Mouse (Mus musculus) yolk sac, embryonic 10.5 days (tissue): ENCODE results near the gene Klhl26.
A peak's percentile ranks its signal among the peaks of the same experiment; 100 is the strongest.

Experiments
- DNase-seq: peaks from one replicate; pipeline ENCODE4 v3.0.0-alpha.2; 2017; ENCODE audit warnings: low spot score

Gene Klhl26

DNA sequence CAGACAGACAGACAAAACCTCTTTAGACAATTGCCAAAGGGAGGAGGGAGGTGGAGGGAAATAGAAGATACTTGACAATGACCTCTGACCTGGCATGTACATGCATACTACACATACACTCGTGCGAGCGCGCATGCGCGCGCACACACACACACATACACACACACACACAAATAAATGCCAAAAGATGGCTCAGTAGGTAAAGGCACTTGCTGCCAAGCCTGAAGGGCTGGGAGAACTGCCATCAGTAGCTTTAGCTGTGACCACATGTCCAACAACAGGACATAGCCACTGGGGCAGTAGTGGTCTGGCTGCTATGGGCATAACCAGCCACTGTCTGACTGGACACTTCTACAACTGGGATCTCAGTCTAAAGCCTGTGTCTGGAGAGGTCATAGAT is 4.9 kb downstream of the Klhl26 start:
- no peak for DNase-seq

GRCm38 (mm10) chr8:70469938-70470337 is 6.8 kb downstream of the Klhl26 start:
- no peak for DNase-seq

DNA sequence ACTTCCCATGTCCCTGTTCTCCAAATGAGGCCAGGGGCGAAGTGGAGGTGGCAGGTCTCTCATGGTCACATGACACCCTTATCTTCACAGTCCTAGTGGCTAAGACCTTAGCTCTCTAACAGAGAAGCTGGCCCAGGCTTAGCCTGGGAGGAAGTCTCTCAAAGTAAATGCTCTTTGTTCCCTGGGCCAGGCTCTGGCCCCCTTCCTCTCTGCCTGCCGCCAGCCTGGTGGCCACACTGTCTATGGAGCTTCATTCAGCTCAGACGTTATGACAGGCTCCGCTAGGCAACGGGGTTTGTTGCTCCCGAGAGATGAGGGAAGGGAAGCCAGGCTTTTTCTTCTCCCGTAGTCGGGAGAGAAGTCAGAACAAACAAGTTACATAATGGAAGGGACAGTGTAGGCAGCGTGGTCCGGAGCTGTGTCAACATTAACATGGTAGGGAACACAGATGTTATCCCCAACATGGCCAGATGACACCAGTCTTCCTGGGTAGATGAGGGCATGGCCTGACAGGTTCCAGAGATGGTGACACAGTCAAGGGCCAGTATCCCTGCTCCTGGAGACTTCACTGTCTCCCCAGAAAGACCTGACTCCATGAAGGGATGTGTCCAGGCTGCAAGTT is 7.4 kb downstream of the Klhl26 start:
- DNase-seq = peak; percentile 60

GRCm38 (mm10) chr8:70468733-70469132 is 8.0 kb downstream of the Klhl26 start:
- no peak for DNase-seq

- DNase-seq = no peak
Observed at GRCm38 (mm10) chr8:70467907-70468306, 8.9 kb downstream of the Klhl26 start.

- DNase-seq = no peak
Observed at GRCm38 (mm10) chr8:70467229-70467725, 9.5 kb downstream of the Klhl26 start.

- DNase-seq = no peak
Observed at GRCm38 (mm10) chr8:70466771-70467170, 10.0 kb downstream of the Klhl26 start.

DNA sequence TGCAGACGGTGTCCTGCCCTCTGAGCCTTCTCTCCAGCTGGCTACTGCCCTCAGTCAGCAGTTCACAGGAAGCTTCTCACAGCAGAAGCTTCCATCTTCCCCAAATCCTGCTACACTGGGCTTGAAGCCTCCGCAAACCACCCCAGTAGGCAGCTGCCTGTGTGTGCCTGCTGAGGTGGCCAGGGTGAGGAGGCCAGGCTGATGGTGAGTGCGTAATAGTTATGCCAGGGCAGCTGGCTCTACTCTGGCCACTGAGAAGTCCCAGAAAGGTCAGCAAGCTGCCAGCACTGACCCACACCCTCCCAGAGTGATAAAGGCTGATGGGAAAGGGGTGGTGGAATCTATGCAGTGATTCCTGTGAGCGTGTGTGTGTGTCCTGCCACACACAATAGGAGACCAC is 10.5 kb downstream of the Klhl26 start:
- DNase-seq = no peak

- DNase-seq = no peak
Observed at GRCm38 (mm10) chr8:70465701-70466100, 11.1 kb downstream of the Klhl26 start.

- no peak for DNase-seq
Observed at GRCm38 (mm10) chr8:70464162-70464561, 12.6 kb downstream of the Klhl26 start.

DNA sequence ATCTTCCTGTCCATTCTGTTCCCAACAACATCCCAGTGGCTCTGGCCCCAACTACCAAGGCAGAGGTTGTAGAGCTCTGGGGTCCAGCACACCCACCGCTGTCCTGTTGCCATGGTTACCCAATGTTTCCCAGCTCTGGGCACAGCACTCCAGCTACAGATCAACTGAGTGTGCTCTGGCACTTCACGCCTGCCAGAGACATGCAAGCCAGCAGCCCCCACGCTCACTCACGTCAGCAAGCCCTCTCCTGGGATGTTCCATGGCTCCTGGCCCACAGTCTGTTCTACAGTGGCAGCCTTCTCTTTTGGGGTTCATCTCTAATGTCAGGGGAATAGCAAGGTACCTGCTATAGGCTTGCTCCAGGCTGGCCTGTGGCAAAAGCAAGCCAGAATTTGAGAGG is 13.5 kb downstream of the Klhl26 start:
- DNase-seq = no peak

GRCm38 (mm10) chr8:70462516-70462813 is 14.3 kb downstream of the Klhl26 start:
- DNase-seq = no peak

- no peak for DNase-seq
Observed at GRCm38 (mm10) chr8:70461765-70462515, 14.8 kb downstream of the Klhl26 start.

DNA sequence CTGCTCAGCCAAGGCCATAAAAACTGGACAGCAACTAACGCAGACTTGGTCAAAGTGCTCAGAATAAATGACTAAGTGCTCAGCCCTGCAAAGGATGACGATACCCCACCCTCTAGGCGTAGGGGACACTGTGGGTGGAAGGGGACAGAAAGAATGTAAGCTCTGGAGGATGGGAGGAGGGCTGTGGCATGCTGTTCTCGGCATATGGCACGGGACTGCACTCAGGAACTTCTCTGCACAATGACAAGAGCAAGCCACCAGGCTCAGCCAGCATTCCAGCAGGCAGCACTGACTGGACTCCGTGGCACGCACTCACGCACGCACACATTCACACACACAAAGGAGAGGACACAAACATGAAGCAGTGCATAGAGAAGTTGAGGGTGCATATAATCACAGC is 16.2 kb downstream of the Klhl26 start:
- DNase-seq = no peak

DNA sequence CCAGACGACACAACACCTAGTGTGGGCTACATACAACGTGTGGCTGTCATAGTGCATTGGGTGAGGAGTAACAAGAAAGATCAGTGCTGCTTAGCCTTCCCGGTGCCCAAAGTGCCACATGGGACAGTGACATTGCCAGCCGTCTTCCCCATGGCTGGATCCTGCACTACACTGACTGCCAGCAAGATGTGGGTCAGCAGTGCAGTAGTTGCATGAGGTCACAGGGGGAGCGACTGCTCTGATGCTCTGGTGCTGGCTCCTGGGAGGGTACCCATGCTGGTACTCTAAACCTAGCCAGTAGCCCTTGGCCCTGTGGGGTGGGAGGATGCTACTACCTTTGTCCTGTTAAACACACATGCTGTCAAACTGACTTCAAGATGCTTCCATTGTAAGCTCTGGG is 16.6 kb downstream of the Klhl26 start:
- DNase-seq = no peak

DNA sequence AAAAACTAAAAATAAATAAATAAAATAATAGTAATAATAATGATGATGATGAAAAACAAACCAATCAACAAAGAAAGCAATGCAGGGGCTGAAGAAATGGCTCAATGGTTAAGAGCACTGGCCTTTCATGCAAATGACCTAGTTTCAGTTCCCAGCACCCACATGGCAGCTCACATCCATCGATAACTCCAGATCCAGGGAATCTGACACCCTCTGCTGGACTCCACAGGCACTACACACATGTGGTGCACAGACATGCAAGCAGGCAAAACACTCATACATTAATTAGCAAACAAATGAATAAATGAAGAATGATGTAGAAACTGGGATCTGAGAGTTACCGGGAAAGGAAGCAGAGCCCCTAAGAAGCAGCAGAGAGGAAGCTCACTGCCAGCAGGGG is 17.1 kb downstream of the Klhl26 start:
- no peak for DNase-seq

- no peak for DNase-seq
Observed at GRCm38 (mm10) chr8:70458462-70458861, 18.3 kb downstream of the Klhl26 start.

DNA sequence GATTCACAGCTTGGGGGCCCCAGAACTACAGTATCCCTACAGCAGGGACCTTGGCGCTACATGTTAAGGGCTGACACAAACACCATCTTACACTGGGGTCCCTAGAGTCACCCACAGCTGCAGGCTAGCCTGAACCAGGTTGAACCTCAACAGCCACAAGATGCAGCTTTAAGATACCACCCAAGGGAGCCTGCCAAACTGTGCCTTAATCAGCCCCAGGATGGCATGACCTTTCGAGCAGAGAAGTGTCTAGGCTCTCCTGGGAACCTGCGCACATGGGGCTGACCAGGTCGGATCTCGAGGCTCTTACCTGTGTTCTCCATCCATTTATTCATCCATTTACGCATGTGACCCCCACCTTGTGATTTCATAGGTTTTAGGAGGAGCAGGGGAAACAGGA is 18.9 kb downstream of the Klhl26 start:
- no peak for DNase-seq

- DNase-seq = no peak
Observed at GRCm38 (mm10) chr8:70456996-70457395, 19.8 kb downstream of the Klhl26 start.

DNA sequence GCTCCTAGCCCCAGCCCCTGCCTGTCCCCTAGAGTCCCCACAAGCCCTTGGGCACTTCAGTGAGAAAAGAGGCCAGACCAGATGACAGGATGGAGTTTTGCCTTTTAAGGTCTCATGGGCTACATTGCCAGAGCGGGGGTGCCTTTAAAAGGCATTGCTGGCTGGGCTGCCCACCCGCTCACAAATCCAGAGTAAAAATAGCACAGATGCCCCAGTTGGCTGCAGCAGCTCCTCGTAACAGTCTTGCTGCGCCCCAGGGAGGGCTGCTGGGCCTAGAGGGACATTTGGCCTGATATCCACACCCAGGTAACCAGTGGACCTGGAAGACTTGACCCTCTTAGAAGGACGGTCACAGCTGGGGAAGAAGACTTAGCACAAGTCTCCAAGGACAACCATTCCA is 22.9 kb downstream of the Klhl26 start:
- no peak for DNase-seq

- no peak for DNase-seq
Observed at GRCm38 (mm10) chr8:70452196-70452966, 24.4 kb downstream of the Klhl26 start.

DNA sequence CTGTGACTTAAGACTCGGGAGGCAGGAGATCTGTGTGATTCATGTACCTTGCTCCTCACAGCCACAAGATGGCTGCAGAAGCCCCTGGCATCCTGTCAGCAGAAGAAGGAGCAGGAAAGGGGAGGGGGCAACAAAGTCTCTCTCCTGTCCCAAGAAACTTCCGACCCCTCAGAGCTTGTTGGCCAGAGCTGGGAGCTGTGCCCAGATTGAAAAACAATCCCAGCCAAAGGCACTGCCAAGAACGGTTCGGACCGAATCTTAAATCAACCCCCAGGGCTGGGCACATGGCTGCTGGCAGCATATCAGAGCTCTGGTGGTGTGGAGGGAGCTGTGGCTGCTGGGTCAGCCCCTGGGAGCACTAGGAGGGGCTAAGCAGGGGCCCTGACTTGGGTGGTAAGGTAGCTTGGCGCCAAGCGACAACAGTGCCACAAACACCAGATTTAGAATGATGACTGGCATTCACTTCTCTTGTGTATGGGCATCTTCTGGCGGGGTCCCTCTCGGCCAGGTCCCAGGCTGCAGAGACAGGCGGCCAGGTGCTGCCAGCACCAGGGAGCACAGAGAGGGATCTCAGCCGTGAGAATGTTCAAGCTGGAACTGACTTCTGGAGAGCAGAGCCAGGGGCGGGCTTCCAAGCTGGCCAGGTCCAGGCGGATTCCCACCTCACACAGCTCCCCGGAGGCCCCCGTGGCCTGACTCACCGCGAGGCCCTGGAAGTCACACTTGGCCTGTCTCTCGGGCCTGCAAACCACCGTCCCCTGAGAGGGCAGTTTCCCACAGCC is 28.9 kb downstream of the Klhl26 start:
- DNase-seq = no peak
